Mouse (Mus musculus): ENCODE data around the gene Mettl16. TPM values are rescaled to one million over a fixed set of nuclear protein-coding genes. Genes with fewer than 3 reads are reported as not detected.

Mettl16 gene
- polyA plus RNA-seq, 1 experiment from 2014 or later = 61.6 TPM

DNA sequence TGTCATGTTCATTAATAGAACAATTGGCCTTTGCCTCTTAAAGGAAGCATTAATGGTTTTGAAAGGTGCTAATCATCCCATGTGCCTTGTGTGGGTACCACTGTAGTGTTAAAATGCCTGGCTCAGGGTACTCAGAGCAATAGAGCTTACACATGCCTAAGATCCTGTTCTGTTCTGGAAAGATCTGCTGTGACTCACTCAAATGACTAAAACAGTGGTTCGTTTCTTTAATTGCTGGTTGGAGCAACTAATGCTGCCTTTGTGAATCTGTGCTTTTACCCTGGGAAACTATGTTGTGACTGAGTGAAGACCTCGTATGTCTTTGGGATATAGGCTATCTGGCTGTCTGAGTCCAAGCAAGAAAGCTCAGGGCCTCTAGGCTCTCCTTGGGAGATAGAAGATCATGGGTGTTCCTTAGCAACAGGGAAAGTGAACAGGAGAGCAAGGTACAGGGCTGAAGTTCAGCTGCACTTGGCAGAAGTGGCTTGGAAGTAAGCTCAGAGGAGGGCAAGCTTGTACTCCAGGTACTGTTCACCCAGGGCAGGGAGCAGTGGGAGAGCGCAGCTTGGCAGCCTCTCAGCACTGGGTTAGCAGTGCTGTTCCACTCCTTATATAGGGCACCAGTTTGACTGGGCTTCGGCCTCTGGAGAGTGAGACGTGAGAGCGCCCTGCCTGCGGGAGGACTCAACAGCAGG lies 52.3 kb downstream of the Mettl16 start:
- Histone ChIP-seq H3K4me2 (no peak overlapping the region), H3K36me3 (peaks cover 38% of the 10 kb centered on the region), H3K4me1 (replicated peaks) (no peaks in the 10 kb centered on the region; the same call in 1 of the 2 replicates), H3K4me3 (replicated peaks) (no peak overlapping the region), H3K27me3 (peaks cover 2% of the 10 kb centered on the region; the same call in 1 of the 2 replicates), H3K9ac (replicated peaks) (no peak overlapping the region), H3K27ac (no peak overlapping the region), H3K9me3 (no peaks in the 10 kb centered on the region)
- 87% methylated on average over 7 of the region's 7 CpGs for WGBS
- ATAC-seq (ENCODE audit: insufficient number of reproducible peaks, insufficient read depth, low FRiP score, low TSS enrichment, low read depth) = no peak

DNA sequence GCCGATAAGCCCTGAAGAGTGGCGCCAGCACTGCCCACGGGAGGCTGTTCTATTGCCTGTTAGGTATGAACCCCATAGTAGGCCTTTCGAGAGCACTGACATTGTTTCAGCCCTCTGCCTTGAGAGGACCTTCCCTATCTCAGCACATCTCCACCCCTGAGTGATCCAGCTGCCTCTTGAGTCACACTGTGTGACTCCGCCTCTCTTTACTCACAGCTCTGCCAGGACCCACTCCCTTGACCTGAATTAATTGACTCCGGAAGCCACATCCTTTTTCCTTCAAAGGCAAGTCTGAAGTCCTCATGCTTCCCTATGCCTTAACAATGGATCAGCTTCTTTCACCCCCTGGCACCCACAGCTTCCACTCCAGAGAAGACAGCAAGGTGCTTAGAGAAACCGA lies 55.5 kb downstream of the Mettl16 start:
- no peak overlapping the region for H3K4me2 ChIP-seq
- H3K27ac ChIP-seq = no peak overlapping the region
- H3K9ac ChIP-seq (replicated peaks) = no peak overlapping the region
- 65% methylated on average over 7 of the region's 7 CpGs for WGBS
- no peak for ATAC-seq (ENCODE audit: insufficient number of reproducible peaks, insufficient read depth, low FRiP score, low TSS enrichment, low read depth)
- peaks cover 5% of the 10 kb centered on the region; the same call in 1 of the 2 replicates for H3K27me3 ChIP-seq
- H3K36me3 ChIP-seq = peaks cover 15% of the 10 kb centered on the region
- H3K9me3 ChIP-seq = no peaks in the 10 kb centered on the region
- no peak overlapping the region for H3K4me3 ChIP-seq (replicated peaks)
- H3K4me1 ChIP-seq (replicated peaks) = peaks cover 10% of the 10 kb centered on the region; the same call in 1 of the 2 replicates

DNA sequence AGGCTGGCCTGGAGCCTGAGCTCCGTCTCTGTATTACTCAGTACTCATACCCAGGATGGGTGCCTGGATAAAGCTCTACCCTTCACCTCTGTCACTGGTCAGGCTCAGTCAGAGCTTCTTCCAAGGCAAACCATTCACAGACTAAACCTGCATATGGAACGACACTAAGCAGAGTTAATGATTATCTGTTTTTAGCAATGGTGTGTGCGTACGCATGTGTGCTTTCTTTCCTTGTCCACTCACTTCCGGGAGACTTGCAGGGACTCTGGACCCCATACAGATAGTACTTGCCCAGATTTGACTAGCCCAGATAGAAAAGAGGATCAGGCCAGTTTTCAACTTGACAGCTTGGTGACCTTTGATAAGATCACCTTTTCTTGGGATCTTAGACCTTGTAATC lies 56.1 kb downstream of the Mettl16 start:
- Histone ChIP-seq H3K9ac (replicated peaks) (no peak overlapping the region), H3K9me3 (no peaks in the 10 kb centered on the region), H3K36me3 (peaks cover 15% of the 10 kb centered on the region), H3K27ac (no peak overlapping the region), H3K27me3 (peaks cover 5% of the 10 kb centered on the region; the same call in 1 of the 2 replicates), H3K4me2 (no peak overlapping the region), H3K4me1 (replicated peaks) (peaks cover 10% of the 10 kb centered on the region; the same call in 1 of the 2 replicates), H3K4me3 (replicated peaks) (no peak overlapping the region)
- no peak for ATAC-seq (ENCODE audit: insufficient number of reproducible peaks, insufficient read depth, low FRiP score, low TSS enrichment, low read depth)
- WGBS = 95% methylated on average over 5 of the region's 5 CpGs

DNA sequence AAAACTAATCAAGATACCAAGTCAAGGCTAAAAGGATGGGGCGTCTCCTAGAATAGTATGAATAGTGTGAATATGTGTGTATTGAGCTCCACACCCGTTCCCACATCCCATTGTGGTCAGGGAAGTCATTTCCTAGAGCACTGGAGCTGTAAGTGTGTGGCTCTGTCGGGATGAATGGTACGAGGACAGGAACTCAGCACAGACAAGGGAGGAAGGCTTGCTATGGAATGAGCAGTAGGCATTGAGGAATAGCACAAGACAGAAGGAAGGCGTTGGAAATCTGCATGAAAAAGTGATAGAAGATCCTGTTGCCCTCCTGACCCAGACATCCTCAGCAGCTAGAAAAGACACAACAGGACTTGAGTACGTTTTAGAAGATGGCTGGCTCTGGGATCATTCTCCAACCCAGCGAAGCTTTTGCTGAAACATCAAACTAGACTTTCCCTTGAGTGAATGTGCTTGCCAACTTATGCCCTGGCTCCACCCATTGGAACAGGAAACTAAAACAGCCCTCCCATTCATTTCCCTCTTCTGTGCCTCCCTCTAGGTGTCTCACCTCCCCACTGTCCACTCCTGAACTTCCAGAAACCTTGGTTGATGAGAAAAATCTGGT lies 57.3 kb downstream of the Mettl16 start:
- no peak overlapping the region for H3K9ac ChIP-seq (replicated peaks)
- WGBS = 80% methylated on average over 7 of the region's 7 CpGs

DNA sequence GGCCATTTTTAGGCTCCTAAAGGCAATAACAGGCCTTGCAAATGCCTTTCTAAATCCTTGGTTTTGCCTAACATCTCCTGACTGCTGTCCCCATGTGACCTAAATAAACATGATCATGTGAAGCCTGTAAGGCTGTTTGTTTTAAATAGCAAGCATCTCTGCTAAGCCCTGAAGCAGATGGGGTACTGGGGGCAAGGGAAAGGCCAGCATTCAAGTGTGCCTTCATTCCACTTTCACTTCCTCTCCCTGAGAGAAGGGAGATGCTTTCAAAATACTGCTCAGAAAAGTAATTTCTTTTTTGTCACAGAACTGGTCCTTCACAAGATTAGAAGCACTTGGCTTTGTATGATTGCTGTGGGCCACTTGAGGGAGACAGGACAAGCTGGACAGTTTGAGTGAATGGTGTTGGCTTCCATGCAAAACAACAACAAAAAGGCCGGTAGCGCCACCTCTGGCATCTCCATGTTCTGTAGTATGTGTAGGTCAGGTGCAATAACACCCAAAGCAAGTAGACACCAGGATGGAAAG lies 57.8 kb downstream of the Mettl16 start:
- 23% methylated on average over 2 of the region's 2 CpGs for WGBS

More for the DNA sequence above, 57.3 kb downstream of the Mettl16 start:
- peaks cover 15% of the 10 kb centered on the region for H3K36me3 ChIP-seq
- no peak overlapping the region for H3K4me2 ChIP-seq
- peaks cover 5% of the 10 kb centered on the region; the same call in 1 of the 2 replicates for H3K27me3 ChIP-seq
- no peak for ATAC-seq (ENCODE audit: insufficient number of reproducible peaks, insufficient read depth, low FRiP score, low TSS enrichment, low read depth)
- H3K27ac ChIP-seq = no peak overlapping the region
- H3K4me1 ChIP-seq (replicated peaks) = peaks cover 16% of the 10 kb centered on the region
- H3K4me3 ChIP-seq (replicated peaks) = no peak overlapping the region
- no peaks in the 10 kb centered on the region for H3K9me3 ChIP-seq

DNA sequence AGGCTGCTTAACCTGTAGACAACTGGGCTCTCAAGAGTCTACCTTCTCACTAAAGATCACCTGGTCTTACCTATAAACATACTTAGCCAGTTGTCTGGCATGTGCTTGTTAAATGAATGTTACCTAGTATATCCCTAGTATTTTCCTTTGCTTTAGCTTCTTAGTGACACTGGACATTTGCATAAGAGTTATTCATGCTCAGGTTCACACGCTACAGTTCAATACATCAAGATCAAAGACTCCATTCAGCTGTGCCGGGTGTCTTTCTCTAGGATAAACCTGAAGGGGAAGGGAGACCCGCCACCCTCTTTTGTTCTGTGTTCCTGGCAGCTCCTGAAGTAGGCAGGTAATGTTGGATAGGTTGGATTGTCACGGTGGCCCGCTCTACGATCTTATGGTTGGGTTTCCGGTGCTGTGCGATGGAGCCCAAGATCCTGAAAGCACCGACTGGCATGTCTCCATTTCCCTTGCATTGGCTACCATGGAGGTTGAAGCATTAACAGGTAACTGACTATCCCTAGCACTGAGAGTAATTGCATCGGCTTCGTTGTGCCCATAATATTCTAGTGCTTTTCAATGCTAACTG lies 58.4 kb downstream of the Mettl16 start:
- peak overlapping the region; percentile 91 for H3K4me3 ChIP-seq (replicated peaks)
- H3K27me3 ChIP-seq = peaks cover 5% of the 10 kb centered on the region; the same call in 1 of the 2 replicates
- no peaks in the 10 kb centered on the region for H3K9me3 ChIP-seq
- ATAC-seq (ENCODE audit: insufficient number of reproducible peaks, insufficient read depth, low FRiP score, low TSS enrichment, low read depth) = no peak
- no peak overlapping the region for H3K9ac ChIP-seq (replicated peaks)
- H3K4me1 ChIP-seq (replicated peaks) = peaks cover 27% of the 10 kb centered on the region
- H3K4me2 ChIP-seq = peak overlapping the region; percentile 83
- no peak overlapping the region for H3K27ac ChIP-seq
- H3K36me3 ChIP-seq = peaks cover 7% of the 10 kb centered on the region; the same call in 1 of the 2 replicates
- WGBS = 13% methylated on average over 11 of the region's 11 CpGs

More for the DNA sequence above, 57.8 kb downstream of the Mettl16 start:
- H3K4me2 ChIP-seq = no peak overlapping the region
- peaks cover 5% of the 10 kb centered on the region; the same call in 1 of the 2 replicates for H3K27me3 ChIP-seq
- no peak overlapping the region for H3K4me3 ChIP-seq (replicated peaks)
- H3K9ac ChIP-seq (replicated peaks) = no peak overlapping the region
- ATAC-seq (ENCODE audit: insufficient number of reproducible peaks, insufficient read depth, low FRiP score, low TSS enrichment, low read depth) = no peak
- no peaks in the 10 kb centered on the region for H3K9me3 ChIP-seq
- no peak overlapping the region for H3K27ac ChIP-seq
- H3K4me1 ChIP-seq (replicated peaks) = peaks cover 21% of the 10 kb centered on the region
- H3K36me3 ChIP-seq = peaks cover 9% of the 10 kb centered on the region

DNA sequence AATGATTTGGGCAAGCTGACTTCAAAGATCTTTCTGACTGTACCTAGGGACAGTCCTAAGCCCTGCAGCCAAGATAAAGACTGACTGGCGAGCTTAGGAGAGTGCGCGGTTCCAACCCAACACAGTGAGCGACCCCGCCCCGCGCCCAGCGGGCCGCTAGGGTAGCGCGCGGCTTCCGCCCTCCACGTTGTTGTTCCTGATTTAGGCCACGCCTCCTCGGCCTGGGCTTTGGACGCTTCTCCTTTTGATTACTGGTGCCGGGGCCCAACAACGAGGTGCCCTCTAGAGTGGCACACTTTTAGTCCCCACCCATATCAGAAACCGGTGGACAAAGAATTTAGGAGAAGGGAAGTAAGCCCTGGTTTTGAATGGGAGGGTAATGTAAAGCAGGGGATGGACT lies 59.2 kb downstream of the Mettl16 start:
- Histone ChIP-seq H3K27ac (peak overlapping the region; percentile 88), H3K4me2 (peak overlapping the region; percentile 83), H3K4me3 (replicated peaks) (peak overlapping the region; percentile 91), H3K9me3 (no peaks in the 10 kb centered on the region), H3K36me3 (no peaks in the 10 kb centered on the region), H3K9ac (replicated peaks) (peak overlapping the region; percentile 35; the same call in 1 of the 2 replicates), H3K27me3 (peaks cover 5% of the 10 kb centered on the region; the same call in 1 of the 2 replicates), H3K4me1 (replicated peaks) (peaks cover 35% of the 10 kb centered on the region)
- WGBS = under 1% methylated on average over 20 of the region's 20 CpGs
- peak; percentile 34; the same call in 1 of the 2 replicates for ATAC-seq (ENCODE audit: insufficient number of reproducible peaks, insufficient read depth, low FRiP score, low TSS enrichment, low read depth)

DNA sequence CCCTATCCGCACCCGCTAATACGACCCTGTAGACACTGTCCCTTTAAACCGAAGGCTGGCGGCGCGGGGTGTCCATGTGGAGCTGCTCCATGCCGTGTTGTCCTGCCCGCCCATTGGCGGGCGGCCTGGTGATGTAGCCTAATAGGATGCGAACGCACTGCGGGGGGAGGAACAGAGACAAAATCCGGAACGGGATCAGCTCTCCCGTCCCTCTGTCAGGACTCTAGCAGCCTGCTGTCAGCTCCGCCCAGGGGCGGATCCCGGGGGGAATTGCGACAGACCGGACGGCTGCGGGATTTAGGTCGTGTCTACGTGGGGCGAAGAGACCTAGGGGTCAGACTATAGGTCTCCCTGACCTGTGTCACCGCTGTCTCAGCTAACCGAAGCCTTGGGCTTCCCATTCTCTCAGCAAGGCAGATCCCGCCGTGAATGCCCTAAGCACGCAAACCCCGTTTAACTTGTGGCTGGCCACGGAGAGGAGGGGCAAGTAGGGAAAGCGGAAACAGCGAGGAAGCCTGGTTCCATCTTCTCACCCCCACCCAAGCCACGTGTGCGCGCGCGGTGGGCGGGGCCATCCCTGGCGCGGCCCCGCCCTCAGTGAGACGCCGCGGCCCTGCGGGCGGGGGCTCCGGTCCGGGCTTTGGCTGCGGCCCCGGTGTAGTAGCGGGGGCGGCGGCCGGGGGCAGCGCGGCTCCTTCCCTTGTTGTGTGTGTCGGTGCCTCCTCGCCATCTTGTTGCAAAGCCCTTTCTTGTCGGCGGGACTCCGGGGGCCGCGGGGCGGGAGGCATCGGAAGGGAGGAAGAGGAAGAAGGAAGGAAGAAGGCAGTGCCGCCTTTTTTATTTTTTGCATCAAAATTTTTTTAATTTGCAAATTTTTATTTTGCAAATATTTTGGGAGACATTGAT lies 59.9 kb downstream of the Mettl16 start, which contains the start of gene Mnt:
TSS of gene Mnt (plus strand) at position 665 of the 906 bp plus-strand sequence.
- Histone ChIP-seq H3K9ac (replicated peaks) (peak within 1 kb of the TSS; percentile 74), H3K36me3 (no peaks in the 10 kb centered on the region), H3K4me3 (replicated peaks) (peak within 1 kb of the TSS; percentile 91), H3K4me1 (replicated peaks) (peaks cover 38% of the 10 kb centered on the region), H3K27me3 (peaks cover 5% of the 10 kb centered on the region; the same call in 1 of the 2 replicates), H3K27ac (peak within 1 kb of the TSS; percentile 88), H3K9me3 (no peaks in the 10 kb centered on the region), H3K4me2 (peak within 1 kb of the TSS; percentile 83)
- under 1% methylated on average over 65 of the region's 70 CpGs for WGBS
- ATAC-seq (ENCODE audit: insufficient number of reproducible peaks, insufficient read depth, low FRiP score, low TSS enrichment, low read depth) = peak; percentile 87

DNA sequence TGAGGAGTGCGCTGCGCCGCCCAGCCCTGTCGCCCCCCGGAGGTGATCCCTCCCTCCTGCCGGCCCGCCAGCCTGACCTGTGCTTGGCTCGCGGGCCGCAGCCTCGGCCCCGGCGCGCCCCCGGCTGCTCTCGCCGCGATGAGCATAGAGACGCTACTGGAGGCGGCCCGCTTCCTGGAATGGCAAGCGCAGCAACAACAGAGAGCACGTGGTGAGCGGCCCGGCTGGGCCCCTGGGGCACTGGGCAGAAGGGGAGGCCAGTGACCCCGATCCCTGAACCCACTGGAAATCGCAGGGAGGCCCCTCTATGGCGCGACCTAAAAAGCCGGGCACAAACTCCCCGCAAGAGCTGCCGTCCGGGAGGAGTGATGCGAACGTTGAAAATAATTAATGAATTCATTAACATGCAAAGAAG lies 60.6 kb downstream of the Mettl16 start:
- Histone ChIP-seq H3K27me3 (peaks cover 5% of the 10 kb centered on the region; the same call in 1 of the 2 replicates), H3K4me1 (replicated peaks) (peaks cover 41% of the 10 kb centered on the region), H3K9me3 (no peaks in the 10 kb centered on the region), H3K36me3 (no peaks in the 10 kb centered on the region), H3K27ac (peak overlapping the region; percentile 88), H3K4me3 (replicated peaks) (peak overlapping the region; percentile 91), H3K4me2 (peak overlapping the region; percentile 83), H3K9ac (replicated peaks) (peak overlapping the region; percentile 74)
- WGBS = 1% methylated on average over 35 of the region's 35 CpGs
- no peak for ATAC-seq (ENCODE audit: insufficient number of reproducible peaks, insufficient read depth, low FRiP score, low TSS enrichment, low read depth)
